Mouse (Mus musculus): Measurements from ENCODE around the gene Cebpa.

GRCm38 (mm10) chr7:35167925-35168324 lies 48.8 kb downstream of the Cebpa start:
- TF ChIP-seq CTCF (IDR thresholded peaks at IDR 0.05; ENCODE audit: low read depth, low read length) (no peak), POLR2A (IDR thresholded peaks at IDR 0.05; ENCODE audit: extremely low read depth, insufficient read depth, low read length) (no peak)

All from liver, adult 2 months (tissue).